Mouse (Mus musculus) heart, postnatal 0 days (tissue): Measurements from ENCODE around the gene Lrrc32. TPM values are rescaled to one million over a fixed set of nuclear protein-coding genes. Genes with fewer than 3 reads are reported as not detected.
A peak's percentile ranks its signal among the peaks of the same experiment; 100 is the strongest.

ENCODE experiments used
- ATAC-seq: fragments of 200-750 bp; cut with Nextera tagmentation; 2 replicates; pipeline ENCODE4 v1.8.0; 2017; ENCODE audit warnings: low read depth, moderate number of reproducible peaks, moderate library complexity; ENCODE audit not compliant: insufficient read depth
- DNase-seq: peaks from one replicate; pipeline ENCODE4 v3.0.0-alpha.2; 2016; ENCODE audit warnings: low spot score
- H3K27ac ChIP-seq: fragments of 300-500 bp; sonication (generic); 2 replicates; pipeline ENCODE4 v1.5.1; 2014; ENCODE audit warnings: low read depth, mild to moderate bottlenecking
- H3K27me3 ChIP-seq: fragments of 300-500 bp; sonication (generic); 2 replicates; pipeline ENCODE4 v1.6.1; 2014; ENCODE audit warnings: low read length, mixed read lengths; ENCODE audit not compliant: control insufficient read depth, insufficient read depth
- H3K36me3 ChIP-seq: fragments of 300-500 bp; sonication (generic); replicated peaks from 2 replicates; pipeline ENCODE4 v1.6.1; 2014; ENCODE audit warnings: low read length, mixed read lengths; ENCODE audit not compliant: control insufficient read depth, insufficient read depth
- H3K4me1 ChIP-seq: fragments of 300-500 bp; sonication (generic); 2 replicates; pipeline ENCODE4 v1.6.1; 2014; ENCODE audit warnings: antibody characterized with exemption; ENCODE audit not compliant: control insufficient read depth, insufficient read depth
- H3K4me2 ChIP-seq: fragments of 300-500 bp; sonication (generic); 2 replicates; pipeline ENCODE4 v1.6.1; 2014; ENCODE audit warnings: low read depth, mild to moderate bottlenecking, low read length, moderate library complexity
- H3K4me3 ChIP-seq: fragments of 300-500 bp; sonication (generic); 2 replicates; pipeline ENCODE4 v1.5.1; 2014; ENCODE audit warnings: low read depth, low read length
- H3K9ac ChIP-seq: fragments of 300-500 bp; sonication (generic); replicated peaks from 2 replicates; pipeline ENCODE4 v1.6.1; 2014; ENCODE audit warnings: low read depth, low read length, mixed read lengths
- H3K9me3 ChIP-seq: fragments of 300-500 bp; sonication (generic); replicated peaks from 2 replicates; pipeline ENCODE4 v1.6.1; 2016; ENCODE audit warnings: low read length; ENCODE audit not compliant: control insufficient read depth
- CTCF ChIP-seq: IDR thresholded peaks from 2 replicates; pipeline ENCODE4 v1.5.1; 2016; ENCODE audit warnings: antibody characterized with exemption, control low read depth, low read depth
- EP300 ChIP-seq: IDR thresholded peaks from 2 replicates; pipeline ENCODE4 v1.6.1; 2016; ENCODE audit warnings: antibody characterized with exemption, low read depth
- WGBS: fragments of 180-500 bp; shearing (Covaris S2); extraction: QIAGEN DNeasy Blood & Tissue Kit; methylation state at CpG from one replicate; pipeline ENCODE4 v1.1.7; 2014; 5-methylcytosine and 5-hydroxymethylcytosine counted together
- polyA plus RNA-seq: library from polyadenylated mRNA; unstranded; fragments of >200 nt; fragmentation: Nextera tagmentation; extraction: Ambion mirVana; gene quantifications from 2 replicates; pipeline ENCODE4 v1.2.1, GENCODE M21; 2015
- total RNA-seq: library from RNA; depleted of rRNA; stranded (reverse); fragments of >200 nt; gene quantifications from 2 replicates; pipeline ENCODE4 v1.2.3, GENCODE M21; 2014; ENCODE audit warnings: low replicate concordance

Lrrc32 gene
- total and polyA plus RNA-seq, 2 experiments from 2014 or later = 5.7 to 10.3 TPM

GRCm38 (mm10) chr7:98522576-98522975, 33.5 kb downstream of the Lrrc32 start:
- no peak overlapping the region; the same call in 1 of the 2 replicates for H3K9ac ChIP-seq
- 68% methylated on average over 5 of the region's 5 CpGs for WGBS
- H3K4me2 ChIP-seq = no peak overlapping the region
- H3K27ac ChIP-seq = peak overlapping the region; percentile 71
- no peak overlapping the region for H3K4me3 ChIP-seq
- H3K36me3 ChIP-seq = no peaks in the 10 kb centered on the region
- H3K9me3 ChIP-seq = no peaks in the 10 kb centered on the region
- TF ChIP-seq EP300 = no peak
- no peak for TF ChIP-seq CTCF
- H3K27me3 ChIP-seq = no peaks in the 10 kb centered on the region
- no peak for ATAC-seq
- H3K4me1 ChIP-seq = peaks cover 34% of the 10 kb centered on the region
- DNase-seq = no peak

- 53% methylated on average over 8 of the region's 8 CpGs for WGBS
- Histone ChIP-seq H3K9me3 (no peaks in the 10 kb centered on the region), H3K27me3 (no peaks in the 10 kb centered on the region), H3K4me3 (no peak overlapping the region), H3K27ac (peak overlapping the region; percentile 71), H3K4me1 (peaks cover 34% of the 10 kb centered on the region), H3K36me3 (no peaks in the 10 kb centered on the region), H3K9ac (no peak overlapping the region; the same call in 1 of the 2 replicates), H3K4me2 (no peak overlapping the region; the same call in 1 of the 2 replicates)
- DNase-seq (no peak), ATAC-seq (peak; percentile 56)
- TF ChIP-seq CTCF (no peak), EP300 (no peak)
Observed at GRCm38 (mm10) chr7:98523070-98523812, 34.2 kb downstream of the Lrrc32 start.

GRCm38 (mm10) chr7:98523813-98524361, 34.8 kb downstream of the Lrrc32 start:
- TF ChIP-seq EP300 = no peak
- no peak for TF ChIP-seq CTCF
- DNase-seq (no peak), ATAC-seq (peak; percentile 27; the same call in 1 of the 2 replicates)
- Histone ChIP-seq H3K9ac (no peak overlapping the region), H3K36me3 (no peaks in the 10 kb centered on the region), H3K9me3 (no peaks in the 10 kb centered on the region), H3K4me3 (no peak overlapping the region), H3K27ac (peak overlapping the region; percentile 71), H3K4me2 (no peak overlapping the region), H3K4me1 (peaks cover 34% of the 10 kb centered on the region), H3K27me3 (no peaks in the 10 kb centered on the region)
- WGBS = 3% methylated on average over 7 of the region's 7 CpGs

GRCm38 (mm10) chr7:98524401-98524800, 35.3 kb downstream of the Lrrc32 start:
- H3K27me3 ChIP-seq = no peaks in the 10 kb centered on the region
- DNase-seq = no peak
- H3K9ac ChIP-seq = no peak overlapping the region
- 32% methylated on average over 6 of the region's 6 CpGs for WGBS
- H3K27ac ChIP-seq = peak overlapping the region; percentile 71; the same call in 1 of the 2 replicates
- no peak for ATAC-seq
- H3K4me2 ChIP-seq = no peak overlapping the region
- H3K9me3 ChIP-seq = no peaks in the 10 kb centered on the region
- no peak for TF ChIP-seq CTCF
- no peak for TF ChIP-seq EP300
- no peaks in the 10 kb centered on the region for H3K36me3 ChIP-seq
- no peak overlapping the region for H3K4me3 ChIP-seq
- H3K4me1 ChIP-seq = peaks cover 34% of the 10 kb centered on the region

GRCm38 (mm10) chr7:98524869-98525699, 36.0 kb downstream of the Lrrc32 start:
- no peak for DNase-seq
- no peak for ATAC-seq
- H3K4me3 ChIP-seq = no peak overlapping the region
- H3K27ac ChIP-seq = peak overlapping the region; percentile 8; the same call in 1 of the 2 replicates
- 59% methylated on average over 6 of the region's 6 CpGs for WGBS
- H3K4me1 ChIP-seq = peaks cover 34% of the 10 kb centered on the region
- no peaks in the 10 kb centered on the region for H3K36me3 ChIP-seq
- no peaks in the 10 kb centered on the region for H3K27me3 ChIP-seq
- no peak overlapping the region for H3K9ac ChIP-seq
- TF ChIP-seq EP300 (no peak), CTCF (no peak)
- no peaks in the 10 kb centered on the region for H3K9me3 ChIP-seq
- H3K4me2 ChIP-seq = no peak overlapping the region
